Mouse (Mus musculus): ENCODE results near the gene Rasgrp2.
A peak's percentile ranks its signal among the peaks of the same experiment; 100 is the strongest.

Gene Rasgrp2

DNA sequence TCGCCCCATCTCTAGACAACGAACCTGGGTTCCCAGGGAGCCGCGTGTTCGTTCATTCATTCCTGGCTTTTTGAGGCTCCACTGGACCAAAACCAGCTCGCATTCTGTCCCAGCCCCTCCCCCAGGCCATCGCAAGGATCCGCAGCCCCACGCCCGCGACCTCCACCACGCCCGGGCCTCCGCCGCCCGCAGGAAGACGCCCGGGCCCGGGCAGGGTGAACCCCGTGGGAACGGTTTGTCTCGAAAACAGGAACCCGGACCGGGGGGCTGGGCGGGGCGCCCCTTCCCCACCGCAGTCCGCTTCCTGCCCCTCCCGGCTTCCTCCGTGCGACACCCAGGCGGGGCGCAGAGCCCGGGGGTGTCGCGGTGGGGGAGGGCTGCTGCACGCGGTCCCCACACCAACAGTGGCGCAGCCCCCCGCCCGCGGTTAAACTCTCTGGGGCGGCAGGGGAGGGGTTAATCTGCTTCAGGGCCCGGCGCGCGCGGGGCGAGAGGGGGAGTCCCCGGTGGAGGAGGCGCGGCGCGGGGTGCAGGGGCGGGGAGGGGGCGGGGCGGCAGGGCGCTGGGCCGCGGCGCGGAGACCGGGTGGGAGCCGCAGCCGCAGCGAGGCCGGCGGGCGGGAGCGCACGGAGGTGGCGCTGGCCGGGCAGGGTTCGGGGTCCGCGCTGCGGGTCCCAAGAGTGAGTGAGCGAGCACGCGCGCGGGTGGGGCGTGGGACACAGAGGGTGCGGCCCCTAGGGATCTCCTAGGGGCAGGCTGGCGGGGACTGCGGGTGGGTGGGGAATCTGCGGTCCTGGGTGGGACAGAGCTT lies at the start of gene Rasgrp2:
Rasgrp2 (plus strand) TSS at position 56 of the 811 bp plus-strand sequence.
- DNase-seq = no peak

DNA sequence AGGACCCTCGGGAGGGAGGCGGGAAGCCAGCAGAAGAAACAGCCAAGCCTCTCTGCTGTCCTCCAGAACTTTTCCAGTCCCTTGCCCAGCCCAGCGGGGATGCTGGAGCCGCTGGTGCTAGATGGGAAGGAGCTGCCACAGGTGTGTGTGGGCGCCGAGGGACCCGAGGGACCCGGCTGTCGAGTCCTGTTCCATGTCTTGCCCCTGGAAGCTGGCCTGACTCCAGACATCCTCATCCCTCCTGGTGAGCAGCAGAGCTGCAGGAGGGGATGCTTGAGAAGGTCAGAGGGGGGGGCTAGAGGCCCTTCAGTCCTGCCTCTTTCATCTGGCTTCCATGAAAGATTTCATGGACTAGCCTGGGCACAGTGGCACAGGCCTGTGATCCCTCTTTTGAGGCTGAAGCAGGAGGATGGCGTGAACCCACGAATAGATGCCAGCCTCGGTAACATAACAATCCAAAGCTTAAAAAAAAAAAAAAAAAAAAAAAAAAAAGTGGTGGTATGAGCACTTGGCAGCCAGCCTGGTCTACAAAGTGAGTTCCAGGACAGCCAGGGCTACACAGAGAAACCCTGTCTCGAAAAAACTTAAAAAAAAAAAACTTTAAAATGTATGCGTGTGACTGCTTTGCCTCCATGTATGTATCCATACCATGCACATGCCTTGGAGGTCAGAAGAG lies 47.6 kb upstream of the Rasgrp2 start:
- DNase-seq = no peak

DNA sequence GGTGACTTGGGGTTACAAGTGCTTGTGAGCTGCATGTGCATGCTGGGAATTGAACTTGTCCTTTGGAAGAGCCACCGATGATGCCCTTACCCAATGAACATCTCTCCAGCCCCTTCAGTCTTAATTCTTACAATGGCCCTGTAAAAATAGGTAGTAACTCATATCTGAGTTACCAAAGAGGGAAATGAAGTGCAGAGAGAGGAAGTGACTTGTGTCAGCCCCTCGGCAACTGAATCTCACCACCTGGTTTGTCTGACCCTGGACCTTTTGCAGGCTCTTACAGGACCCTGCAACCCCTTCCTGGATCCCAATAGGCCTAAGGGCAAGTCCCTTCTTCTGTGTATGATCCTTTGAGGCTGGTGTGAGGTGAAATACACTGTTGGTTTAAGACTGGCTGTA lies 47.0 kb upstream of the Rasgrp2 start:
- no peak for DNase-seq

DNA sequence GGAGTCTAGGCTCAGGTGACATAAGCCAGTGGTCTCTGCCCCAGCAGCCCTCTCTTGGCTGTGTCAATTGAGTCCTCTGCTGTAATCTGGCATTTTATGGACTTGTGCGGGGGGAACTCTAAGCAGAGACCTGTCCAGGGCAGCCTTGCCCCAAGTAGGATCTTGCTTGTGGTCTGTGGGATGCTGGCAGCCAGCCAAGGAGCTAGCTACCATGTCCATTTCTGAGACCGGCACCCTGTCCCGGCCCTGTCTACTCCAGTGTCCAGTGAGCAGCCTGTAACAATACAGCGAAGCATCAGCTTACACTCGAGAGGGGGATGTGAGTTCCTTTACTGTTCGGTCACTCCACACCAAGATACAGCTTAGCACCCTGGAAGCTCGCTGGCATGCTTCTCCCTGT lies 45.1 kb upstream of the Rasgrp2 start:
- DNase-seq = no peak

DNA sequence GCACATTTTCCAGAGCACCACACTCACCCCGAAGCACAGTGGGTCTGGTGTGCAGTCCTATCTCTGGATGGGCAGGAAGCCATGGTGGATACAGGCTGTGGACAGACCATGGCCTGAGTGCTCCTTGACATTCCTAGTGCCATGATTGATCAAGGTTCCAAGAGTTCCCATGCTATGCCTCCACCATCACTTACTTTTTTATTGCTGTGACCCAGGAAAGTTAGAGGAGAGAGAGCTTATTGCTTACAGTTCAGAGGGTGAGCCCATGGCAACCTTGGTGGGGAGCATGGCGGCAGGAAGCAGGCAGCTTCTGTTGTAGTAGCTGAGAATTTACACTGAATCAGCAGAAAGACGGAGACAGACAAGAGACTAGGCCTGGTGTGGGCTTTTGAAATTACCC lies 37.8 kb upstream of the Rasgrp2 start:
- no peak for DNase-seq

DNA sequence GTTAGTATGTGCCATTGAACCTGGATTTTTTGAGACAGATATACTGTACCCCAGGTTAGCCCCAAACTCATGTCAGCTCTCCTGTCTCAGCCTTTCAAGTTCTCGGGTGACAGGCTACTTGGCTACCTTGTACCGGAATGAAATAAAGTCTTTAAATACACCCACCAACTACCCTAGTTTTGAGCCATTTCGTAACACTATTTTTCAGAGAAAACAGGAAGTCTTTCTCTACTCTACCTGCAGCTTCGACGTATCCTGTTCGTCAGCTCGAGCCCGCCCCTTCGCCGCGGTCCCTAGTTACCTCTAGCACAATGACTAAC lies 36.1 kb upstream of the Rasgrp2 start:
- no peak for DNase-seq

DNA sequence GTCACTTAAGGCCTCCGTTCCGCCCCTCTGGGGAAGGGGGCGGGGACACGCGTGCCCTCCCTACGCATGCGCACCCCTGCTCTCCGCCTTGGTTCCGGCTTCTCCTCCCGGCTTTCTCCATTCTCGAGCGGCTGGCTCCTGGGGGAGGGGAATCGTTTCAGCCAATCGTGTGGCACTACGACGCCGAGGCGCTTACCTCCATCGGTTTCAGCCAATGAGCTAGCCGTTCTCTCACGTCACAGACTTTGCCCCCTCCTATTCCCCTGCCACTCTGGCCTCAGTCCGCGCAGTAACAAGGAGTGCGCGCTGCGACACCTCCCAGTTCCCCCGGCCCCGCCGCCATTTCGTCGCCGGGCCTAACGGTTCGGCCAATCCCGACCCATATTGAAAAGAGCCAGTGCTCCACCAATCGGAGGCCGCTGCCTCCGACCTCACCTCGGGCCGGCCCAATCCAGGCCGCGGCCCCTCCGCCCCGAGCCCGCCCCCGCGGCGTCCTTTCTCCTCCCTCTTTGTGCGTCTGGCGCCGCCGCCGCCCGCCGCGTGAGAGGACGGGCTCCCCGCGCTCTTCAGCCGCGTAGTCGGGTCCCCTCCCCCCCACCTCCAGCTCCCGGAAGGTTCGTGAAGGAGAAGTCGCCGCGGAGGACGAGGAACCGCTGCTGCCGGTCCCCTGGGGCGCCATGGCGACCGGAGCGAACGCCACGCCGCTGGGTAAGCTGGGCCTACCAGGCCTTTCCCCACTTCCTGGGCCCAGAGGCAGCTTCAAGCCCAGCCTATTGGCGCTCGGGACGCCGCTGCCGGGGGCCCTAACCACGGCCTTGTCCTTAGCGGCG lies 35.5 kb upstream of the Rasgrp2 start, which contains the start of gene Sf1:
Sf1 (plus strand) TSS at position 280 of the 830 bp plus-strand sequence.
- peak; percentile 100 for DNase-seq

DNA sequence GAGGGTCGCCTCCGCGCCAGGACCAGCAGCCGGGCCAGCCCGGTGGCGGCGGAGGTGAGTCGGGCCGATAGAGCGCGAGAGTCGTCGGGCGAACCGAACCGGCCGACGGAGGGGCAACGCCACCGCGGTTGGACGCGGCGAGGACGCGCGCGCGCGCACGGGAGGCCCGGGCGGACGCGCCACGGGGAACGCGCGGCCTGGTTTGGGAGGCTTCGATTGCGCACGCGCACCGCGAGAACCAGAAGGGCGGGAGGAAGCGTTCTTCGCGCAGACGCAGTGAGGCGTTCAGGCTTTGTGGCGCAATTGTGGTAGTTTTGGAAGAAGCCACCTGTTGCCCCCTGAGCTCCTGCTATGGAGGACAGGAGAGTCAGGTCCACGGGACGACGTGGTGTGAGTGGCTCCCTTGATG lies 34.8 kb upstream of the Rasgrp2 start:
- peak; percentile 92 for DNase-seq

DNA sequence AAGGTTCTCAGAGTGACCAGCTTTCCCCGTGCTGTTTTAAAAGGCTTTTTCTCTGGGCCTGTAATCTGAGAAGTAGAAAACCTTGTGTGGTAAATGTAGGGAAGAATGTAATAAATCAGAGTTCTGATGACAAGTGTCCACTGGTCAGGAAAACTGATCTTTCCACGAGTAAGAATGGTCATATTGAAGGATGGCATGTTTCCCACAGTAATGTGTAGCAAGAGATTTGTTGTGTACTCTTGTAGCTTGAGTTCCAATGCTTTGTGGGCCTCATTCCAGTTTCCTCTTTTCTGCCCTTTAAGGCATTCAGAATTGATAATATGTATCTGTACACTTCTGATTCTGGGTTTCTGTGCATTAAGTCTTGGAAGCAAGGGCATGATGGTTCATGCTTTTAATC lies 34.3 kb upstream of the Rasgrp2 start:
- no peak for DNase-seq

DNA sequence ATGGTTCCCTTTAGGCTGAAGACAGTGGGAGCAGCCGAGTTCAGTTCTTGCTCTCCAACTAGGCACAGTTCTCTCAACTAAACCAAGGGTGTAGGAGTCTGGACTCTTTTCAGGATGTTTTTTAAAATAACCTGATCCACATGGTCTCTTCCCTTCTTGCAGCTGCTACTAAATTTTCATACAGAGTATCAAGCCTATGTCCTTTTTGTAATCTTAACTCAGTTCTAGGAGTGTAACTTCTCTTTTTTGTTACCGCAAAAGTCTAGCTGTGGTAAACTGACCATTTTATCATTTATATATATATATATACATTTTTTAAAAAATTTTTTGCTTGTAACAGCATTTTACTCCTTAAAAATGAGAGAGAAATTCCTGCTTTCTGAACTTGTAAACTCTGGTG lies 29.0 kb upstream of the Rasgrp2 start:
- DNase-seq = no peak

DNA sequence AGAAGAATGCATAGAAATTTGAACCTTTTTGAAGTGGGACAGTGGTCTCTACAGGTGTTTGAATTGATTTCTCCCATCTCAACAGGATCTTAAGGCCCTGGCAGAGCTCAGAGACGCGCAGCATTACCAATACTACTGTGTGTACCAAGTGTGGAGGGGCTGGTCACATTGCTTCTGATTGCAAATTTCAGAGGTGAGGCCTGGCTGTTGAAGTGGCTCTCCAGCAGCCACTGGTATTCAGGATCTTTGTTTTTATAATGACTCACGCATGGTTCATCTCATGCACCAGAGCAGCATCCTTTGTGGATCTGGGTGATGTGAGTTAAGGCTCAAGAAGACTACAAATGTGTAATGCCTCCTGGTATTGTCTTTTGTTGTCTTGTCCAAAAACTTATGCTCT lies 26.7 kb upstream of the Rasgrp2 start:
- no peak for DNase-seq

DNA sequence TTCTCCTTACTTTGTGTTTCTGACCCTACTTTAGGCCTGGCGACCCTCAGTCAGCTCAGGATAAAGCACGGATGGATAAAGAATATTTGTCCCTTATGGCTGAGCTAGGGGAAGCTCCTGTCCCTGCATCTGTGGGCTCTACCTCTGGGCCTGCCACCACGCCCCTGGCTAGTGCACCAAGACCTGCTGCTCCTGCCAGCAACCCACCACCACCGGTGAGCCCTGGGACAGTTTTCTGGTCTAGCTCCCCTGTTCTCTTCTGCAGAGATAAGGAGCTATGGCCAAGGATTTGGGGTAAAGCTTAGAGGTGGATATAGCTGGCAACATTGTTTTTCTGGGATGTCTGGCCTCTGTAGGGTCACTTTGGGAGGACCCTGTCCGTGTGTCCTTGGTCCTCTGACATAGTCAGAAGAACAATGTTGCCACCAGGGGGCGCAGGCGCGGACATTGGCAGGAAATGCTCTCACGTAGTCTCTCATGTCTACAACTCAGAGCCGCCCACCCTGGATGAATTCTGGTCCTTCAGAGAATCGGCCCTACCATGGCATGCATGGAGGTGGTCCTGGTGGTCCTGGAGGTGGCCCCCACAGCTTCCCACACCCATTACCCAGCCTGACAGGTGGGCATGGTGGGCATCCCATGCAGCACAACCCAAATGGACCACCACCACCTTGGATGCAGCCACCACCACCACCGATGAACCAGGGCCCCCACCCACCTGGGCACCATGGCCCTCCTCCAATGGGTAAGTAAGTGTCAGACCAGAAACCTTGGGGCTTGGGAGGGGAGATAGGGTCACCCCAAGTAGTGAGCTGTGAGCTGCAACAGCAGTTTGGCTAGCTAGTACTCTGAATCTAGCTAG lies 25.4 kb upstream of the Rasgrp2 start:
- DNase-seq = peak; percentile 46

DNA sequence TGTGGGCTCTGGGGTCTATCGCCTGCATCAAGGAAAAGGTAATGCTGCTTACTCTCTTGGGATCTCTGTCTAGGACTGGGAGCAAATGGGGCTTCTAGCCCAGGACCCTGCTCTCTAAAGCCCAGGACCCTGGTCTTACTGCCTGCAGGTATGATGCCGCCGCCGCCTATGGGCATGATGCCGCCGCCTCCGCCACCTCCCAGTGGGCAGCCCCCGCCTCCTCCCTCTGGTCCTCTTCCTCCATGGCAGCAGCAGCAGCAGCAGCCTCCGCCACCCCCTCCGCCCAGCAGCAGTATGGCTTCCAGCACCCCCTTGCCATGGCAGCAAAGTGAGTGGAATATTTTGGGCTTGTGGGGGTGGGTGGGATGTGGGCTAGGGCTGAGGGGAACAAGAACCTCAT lies 24.6 kb upstream of the Rasgrp2 start:
- DNase-seq = no peak

DNA sequence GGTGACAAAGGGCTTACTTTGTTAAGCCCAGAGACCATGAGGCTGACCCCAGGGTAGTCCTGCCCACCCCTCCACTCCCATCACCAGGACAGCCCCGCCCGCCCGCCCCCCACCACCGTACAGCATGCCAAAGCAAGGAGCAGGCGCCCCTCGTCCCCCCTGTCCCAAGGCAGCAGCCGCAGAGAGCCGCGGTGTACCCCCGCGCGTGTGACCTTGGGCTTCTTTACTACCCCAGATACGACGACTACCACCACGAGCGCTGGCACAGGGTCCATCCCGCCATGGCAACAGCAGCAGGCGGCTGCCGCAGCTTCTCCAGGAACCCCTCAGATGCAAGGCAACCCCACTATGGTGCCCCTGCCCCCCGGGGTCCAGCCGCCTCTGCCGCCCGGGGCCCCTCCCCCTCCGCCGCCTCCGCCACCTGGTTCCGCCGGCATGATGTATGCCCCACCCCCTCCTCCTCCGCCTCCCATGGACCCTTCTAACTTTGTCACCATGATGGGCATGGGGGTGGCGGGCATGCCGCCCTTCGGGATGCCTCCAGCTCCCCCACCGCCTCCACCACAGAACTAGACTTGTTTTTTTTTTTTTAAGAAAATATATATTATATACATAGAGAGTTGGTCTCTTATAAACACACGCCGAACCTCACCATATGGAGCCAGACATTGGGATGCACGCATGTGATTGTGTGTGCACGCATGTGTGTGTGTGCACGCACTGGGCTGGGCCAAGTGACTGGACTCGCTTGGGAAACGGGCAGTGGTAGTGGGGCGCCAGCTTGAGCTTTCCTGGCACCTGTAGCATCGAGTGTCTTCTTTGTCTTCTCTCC lies 23.5 kb upstream of the Rasgrp2 start:
- no peak for DNase-seq

DNA sequence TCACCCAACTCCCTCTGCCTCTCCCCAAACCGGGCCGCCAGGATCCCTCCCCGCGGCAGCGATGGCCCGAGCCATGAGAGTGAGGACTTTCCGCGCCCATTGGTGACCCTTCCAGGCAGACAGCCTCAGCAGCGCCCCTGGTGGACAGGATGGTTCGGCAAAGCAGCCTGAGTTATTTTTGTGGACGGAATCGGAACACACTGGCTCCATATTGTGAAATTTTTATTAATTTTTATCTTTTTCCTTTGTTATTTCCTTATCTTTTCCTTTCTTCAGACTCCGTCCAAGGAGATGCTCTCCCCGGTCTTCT lies 22.9 kb upstream of the Rasgrp2 start:
- DNase-seq = no peak

DNA sequence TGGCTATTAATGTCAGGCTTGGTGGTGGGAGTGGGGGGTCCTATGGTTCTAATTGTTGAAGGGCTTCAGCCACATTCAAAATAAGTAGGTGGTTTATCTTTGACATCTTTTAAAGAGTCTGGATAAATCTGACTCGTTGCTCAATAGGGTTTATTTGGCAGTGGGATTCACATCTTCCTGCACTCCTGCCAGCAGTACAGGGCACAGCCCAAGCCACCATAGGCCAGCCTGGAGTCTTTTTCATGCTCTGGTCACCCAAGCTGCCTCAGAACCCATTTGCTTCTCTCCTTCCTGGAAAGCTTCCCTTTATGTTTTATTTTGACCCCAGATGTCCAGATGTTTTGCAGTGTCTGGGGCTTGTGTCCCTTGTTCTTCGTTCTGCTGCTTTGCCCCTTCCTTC lies 22.5 kb upstream of the Rasgrp2 start:
- no peak for DNase-seq

DNA sequence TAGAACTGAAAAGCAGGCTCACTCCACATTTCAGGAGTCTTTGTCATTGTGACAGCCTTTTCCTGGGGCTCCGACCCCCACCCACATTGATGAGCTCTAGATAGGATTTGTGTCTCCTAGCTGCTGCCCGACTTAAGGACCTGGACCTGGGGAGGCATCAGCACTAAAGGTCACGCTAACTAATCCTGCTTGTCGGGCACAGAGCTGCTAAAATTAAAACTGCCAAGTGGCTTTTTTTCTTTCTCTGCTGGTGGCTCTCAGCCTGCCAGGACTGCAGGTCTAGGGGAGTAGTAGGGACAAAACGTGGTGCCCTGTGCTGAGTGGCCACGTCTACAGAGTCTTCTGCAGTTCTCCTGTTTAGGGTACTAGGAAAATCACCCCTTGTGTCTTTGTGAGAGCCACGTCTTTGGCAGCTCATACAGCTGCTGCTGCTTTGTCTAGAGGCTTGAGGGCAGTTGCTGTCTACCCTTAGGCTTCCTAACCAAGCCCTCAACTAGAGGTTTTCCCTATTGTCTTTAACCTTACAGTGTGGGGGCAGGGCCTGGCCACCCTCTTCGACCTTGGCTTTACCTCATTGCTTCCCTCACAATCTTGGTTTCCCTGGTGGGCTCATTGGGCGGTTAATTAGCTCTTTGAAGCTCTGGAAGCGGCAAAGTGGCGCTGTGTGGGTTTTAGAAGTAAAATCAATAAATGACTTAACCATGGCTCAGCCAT lies 21.7 kb upstream of the Rasgrp2 start:
- DNase-seq = no peak

DNA sequence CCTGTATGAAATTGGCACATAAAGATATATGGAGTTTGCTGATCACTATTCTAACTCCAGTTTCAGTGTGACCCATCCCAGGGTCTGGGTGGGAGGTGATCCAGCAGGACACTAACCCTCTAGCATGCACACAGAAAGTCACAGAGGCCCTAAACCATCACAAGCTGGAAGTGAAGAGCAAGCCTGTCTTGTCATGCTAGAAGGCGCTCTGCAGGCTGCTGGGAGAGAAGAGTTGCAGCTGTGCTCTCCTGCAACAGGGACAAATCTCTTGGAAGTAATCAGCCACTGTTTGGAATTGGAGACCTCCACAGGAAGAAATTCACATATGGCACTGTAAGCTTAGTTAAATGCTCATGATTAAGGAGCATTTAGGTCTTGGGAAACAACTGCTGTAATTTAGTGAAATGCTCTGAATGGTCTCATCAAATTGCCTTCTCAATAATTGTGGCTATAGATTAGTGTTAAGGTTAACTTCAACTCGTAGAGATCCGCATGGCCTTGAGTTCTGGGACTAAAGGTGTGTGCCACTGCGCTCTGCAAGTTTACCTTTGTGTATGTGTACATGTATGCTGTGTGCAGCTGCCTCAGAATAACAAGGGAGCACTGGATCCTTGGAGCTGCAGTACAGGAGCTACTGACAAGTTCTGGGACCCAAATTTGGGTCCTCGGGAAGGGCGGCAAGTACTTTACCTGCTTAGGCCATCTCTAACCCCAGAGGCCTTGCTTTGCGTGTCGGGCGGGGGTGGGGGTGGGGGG lies 18.6 kb upstream of the Rasgrp2 start:
- no peak for DNase-seq

DNA sequence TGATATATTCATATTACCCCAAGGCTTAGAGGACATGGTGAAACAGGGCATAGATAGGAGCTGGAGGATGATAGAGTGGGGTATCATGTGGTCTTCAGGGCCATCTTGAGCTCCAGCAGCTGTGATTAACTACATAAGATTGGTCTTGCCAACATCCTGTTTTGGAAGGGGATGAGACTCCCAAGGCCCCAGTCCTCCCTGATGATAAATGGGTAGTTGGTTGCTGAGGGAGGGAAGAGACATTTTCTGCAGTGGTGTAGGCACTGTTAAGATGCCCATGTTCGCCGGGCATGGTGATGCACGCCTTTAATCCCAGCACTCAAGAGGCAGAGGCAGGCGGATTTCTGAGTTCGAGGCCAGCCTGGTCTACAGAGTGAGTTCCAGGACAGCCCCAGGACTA lies 17.9 kb upstream of the Rasgrp2 start:
- DNase-seq = no peak

DNA sequence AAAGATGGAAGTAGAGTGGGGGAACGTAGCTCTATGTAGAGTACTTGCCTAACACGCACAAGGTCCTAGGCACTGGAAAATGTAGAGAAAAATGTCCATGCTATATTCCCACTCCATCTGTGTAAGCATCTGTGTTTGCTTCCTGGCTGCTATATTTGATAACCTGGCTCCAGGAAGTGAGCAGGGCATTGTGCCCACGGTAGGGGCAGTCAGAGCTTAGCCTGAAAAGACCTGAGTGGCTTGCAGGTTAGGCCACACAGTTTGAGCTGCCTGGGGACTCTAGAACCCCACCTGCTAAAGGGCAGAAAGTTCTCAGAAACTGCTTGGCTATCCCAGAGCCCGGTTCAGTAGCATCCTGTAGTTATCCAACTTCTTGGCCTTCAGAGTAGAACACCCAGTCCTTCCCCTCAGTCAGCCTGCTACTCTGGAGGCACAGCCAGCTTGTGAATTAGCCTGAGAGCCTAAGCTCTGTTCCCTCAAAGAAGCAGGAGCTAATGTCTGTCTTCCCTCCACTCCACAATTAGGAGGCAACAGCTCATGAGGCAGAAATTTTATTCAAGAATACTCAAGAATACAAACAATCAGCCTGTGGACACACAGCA lies 16.7 kb upstream of the Rasgrp2 start:
- DNase-seq = no peak

Data from right cerebral cortex, postnatal 25 days (tissue).